Mouse (Mus musculus) liver, postnatal 0 days (tissue): ENCODE data around the gene Rnpepl1.

ENCODE experiments used
- CTCF ChIP-seq: sonication (generic); IDR thresholded peaks from 2 replicates; pipeline ENCODE4 v1.5.1; 2016; ENCODE audit warnings: antibody characterized with exemption, low read depth
- EP300 ChIP-seq: IDR thresholded peaks from 2 replicates; pipeline ENCODE4 v1.6.1; 2016; ENCODE audit warnings: antibody characterized with exemption, low read depth, mild to moderate bottlenecking

DNA sequence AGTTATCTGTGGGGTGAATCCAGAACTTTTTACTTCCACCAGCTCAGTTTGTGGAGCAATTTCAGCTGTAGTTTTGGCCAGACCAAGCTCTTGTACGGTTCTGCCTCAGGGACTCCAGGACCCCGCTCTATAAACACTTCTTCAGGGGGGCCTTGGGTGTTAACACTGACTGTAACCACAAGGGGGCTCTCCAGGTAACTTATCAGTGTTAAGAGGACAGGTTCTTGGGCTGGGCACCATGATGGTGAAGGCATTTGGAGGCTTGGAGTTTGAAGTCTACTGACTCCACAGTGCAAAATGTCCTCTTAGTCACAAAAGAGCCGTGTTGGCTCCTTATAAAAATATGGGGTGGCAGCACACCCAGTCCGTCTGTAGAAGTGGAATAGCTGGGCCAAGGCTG, 1.5 kb upstream of the Rnpepl1 start:
- peak; percentile 57 for TF ChIP-seq CTCF
- no peak for TF ChIP-seq EP300
